Mouse (Mus musculus) neural tube, embryonic 10.5 days (tissue): ENCODE measurements at regions not wholly inside any gene's neighbourhood (a gene's known extent, or its start where the extent isn't known, plus 50 kb on each side); places are given as distances from the start of the nearest gene placed in this dataset.

Source experiments
- DNase-seq: peaks from one replicate; pipeline ENCODE4 v3.0.0-alpha.2; 2017; ENCODE audit warnings: low spot score; ENCODE audit errors: extremely low spot score

DNA sequence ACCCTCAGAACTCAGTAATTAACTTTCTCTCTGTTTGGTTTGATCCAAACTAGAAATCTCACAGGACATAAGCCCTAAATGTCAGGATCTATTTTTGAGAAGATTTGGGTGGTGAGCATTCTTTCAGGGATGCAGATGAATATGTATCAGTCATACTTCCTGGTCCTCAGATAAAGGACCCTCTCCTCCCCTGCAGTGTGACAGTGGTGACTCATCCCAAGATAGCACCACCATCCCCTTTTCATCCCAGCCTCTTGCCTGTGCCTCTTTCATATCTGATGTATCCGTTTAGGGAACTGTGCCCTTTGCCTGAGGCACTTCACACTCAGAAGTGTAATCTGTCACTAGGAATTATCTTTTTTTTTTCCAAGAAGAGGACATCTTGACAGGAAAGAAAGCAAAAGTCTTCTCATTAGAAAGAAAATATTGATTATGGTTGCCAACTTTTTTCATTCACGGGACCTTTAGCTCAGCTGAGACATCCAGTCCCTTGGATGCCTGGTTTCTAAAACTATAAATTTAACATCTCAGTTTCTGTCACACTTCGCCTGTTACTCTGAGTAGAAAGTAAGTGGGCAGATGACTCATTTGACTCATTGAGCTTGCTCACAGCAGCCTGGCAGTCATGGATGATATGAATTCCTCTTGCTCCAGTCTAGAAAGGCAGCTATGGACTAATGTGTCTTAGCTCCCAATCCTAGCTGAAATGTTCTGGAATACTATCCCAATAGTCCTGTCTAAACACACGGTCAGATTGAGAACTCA, 284.1 kb upstream of the Mctp2 start:
- DNase-seq: no peak

DNA sequence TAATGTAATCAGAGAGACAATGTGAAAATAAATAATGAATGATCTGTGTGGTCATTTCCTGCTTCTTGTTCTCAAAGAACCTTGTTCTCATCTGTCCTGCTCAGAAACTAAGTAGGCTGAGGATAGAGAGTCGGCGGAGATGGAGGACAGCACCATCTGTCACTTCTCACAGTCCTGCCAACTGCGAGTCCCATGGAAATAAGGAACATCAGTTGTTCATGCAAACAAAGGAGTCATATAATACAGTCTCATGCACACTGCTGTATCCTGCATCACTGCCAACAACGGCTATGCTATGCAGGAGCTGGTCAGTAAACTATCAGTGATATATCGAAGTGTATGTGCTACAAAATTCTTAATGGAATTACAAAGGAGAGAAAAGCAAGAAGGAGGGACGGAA, 285.7 kb upstream of the Mctp2 start:
- DNase-seq: no peak

DNA sequence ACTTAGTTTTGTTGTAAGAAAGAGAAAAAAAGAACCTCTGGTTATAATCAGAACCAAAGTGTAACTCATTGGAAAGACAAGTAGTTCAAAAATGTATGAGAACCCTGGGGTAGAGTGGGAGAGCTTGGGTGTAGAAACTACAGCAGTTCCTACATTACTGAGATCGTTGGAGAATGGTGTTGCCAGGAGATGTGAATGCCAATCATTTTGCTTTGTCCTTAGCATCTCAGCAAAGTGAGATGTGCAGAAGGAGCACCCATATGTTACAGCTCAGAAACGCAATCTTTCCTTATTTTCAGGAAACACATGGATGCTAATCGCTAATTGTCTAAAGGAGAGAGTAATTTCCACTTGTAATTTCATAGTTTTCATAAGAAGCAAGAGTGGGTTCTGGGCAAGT, 286.2 kb upstream of the Mctp2 start:
- DNase-seq: no peak

DNA sequence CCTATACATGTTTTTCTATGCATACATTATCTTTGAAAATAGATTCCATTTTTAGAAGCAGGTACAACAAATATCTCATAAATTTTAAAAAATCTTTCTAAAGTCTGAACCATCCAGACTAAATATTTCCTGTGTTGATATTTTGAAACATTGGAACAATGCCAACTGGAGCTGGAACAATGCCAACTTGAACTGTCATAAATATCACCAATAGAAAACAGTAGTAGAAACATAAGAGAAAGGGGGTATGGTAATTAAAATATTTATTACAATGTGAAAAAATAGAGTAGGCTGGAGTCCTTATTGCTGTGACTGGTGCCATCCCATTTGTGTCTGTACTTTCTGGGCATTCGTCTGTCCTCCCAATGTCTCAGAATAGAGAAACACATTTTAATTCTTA, 286.9 kb upstream of the Mctp2 start:
- no peak for DNase-seq

DNA sequence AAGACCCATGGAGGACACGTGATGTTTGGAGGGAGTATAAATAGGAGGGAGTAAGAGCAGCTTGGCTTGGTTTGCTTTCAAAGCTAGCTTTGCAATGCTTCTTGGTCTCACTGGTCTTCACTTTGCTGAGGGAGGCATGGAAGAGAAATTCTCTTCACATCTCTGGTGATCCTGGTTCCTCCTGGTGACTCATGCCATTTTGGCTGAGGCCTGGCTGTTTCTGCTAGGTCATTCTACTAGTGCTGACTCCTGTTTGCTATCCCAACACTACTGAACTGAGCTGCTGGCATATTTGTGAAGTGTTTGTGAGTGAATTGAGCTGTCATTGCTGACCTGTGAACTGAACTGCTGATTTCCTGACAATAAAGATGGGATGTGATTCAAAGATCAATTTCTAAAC, 288.3 kb upstream of the Mctp2 start:
- DNase-seq: no peak

DNA sequence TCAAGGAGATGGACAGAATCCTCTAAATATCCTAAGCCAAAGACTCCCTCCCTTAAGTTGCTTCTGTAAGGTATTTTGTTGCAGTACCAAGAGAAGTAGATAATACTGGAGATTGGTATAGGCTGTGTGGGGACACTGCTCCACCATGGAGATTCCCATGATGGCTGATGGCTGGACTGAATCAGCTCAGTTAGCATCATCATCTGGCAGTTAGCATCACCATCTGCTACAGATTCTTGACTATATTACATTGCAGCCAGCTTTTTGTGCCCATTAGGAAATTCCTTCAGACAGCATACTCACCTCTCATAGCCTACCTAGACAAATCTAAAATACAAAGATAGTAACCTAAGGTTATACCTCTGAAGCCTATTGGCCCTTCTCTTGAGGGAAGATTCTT, 290.6 kb upstream of the Mctp2 start:
- DNase-seq: no peak

DNA sequence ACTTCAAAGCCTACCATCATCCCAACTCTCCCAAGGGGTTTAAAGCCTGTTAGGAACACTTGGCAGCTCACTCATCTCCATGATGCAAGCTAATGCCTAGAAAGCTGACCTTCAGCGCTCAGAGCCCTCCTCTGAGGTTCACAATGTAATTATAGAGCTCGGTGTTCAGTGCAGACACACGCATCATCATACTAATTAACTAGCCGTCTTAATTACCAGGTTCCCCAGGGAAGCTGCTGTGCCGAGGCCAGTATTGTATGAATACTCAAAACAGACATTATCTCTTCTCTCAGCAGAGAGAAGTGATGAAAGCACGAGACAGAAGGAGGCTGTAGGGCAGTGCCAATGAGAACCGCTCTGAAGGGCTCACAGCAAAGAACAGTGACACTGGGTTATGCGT, 295.5 kb upstream of the Mctp2 start:
- no peak for DNase-seq

DNA sequence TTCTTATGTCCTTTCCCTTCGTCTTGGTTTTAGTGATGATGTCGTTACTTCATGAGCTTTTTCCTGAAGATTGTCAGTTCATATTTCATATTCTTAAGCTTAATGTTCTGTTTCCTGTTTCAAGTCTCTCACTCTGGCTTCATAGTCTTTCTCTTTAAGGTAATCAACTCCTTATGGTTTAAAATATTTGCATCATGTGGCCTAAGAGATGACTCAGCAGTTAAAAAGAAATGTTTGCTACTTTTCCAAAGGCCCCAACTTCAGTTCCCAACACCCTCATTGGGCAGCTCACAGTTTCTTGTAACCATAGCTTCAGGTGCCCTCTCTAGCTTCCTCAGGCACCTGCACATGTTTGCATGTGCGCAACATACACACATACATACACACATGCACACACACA, 303.4 kb upstream of the Mctp2 start:
- DNase-seq: no peak

DNA sequence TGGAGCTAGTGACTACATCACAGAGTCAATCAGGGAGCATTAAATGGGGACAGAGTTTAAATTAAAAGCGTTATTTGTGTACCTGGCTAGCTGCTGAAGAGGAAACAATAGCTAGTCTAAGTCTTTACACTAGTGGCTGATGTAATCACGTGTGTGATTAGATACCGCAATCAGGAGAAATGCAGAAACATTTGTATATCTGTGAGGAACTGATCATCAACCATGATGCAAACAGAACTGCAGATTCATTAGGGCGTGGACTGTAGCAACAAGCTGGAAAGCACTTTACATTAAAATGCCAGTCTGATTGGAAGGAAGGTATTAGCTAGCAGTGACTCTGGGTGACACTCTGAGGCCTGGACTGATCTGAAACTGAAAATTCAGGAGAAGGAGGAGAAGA, 308.8 kb upstream of the Mctp2 start:
- DNase-seq: no peak

DNA sequence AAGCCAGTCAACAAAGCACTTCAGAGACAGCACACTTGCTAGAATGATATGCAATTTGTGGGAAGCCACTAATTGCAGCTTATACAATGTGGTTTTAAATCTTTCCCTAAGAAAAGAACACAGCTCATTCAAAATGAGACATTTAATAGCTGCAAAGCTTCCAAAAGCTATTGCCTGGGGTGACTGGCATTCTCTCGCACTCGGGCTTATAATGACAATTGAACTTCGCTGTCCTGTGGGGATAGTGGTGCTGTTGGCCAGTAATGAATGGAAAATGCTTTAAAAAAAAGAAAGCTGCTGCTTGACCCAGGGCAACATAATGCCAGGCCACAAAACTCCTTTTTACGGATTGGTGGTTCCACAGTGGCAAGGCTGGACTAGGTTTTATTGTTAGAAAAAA, 321.0 kb upstream of the Mctp2 start:
- no peak for DNase-seq

DNA sequence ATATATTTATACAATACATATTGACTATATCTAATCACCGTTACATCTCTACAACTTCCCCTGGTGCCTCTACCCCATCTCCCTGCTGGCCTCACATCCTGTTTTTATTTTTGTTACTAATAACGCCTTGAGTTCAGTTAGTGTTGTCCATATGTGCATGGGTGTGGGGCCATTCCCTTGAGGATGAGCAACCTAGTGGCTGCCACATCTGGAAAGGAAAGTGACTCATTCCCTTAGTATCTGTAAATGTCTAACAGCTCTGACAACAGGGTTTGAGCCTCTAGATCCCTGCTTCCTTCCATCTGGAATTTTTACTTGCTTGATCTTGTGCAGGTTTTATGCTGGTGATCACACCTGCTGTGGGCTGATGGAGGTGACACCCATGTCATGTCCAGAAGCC, 333.2 kb upstream of the Mctp2 start:
- no peak for DNase-seq

DNA sequence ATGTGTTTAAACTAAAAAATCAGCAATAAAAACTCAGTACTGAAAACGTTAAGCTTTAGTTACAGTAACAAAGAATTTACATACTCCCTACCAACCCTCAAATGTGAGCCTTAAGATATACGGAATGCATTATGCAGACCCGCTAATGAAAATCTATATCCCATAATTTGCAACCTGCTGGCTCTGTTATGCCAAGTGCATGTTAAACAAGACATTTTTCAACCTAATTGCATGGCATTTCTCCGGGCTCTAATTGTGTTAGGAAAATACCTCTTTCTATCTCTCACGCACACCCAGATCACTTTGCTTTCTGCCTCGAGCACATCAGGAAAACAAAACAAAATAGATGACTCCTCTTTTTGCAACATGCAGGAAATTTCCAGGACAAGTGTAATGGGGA, 368.6 kb upstream of the Mctp2 start:
- no peak for DNase-seq

DNA sequence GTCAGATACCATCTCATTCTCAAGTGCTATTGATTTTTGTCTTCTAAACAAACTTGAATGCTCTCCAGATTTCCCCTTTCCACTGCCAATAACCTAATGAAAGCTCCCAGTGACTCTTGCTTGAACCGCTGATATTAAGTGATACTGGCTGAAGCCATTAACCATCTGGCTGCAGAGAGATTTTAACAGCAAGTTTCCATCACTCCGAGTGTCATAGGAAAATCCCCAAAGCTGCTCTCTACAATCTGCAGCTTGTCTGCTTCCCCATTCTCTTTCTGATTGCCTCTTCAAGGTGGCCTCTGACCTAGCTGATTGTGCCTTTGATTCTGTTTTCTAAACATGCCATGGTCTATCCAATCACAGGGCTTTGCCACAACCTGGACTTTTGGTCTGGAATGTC, 379.4 kb upstream of the Mctp2 start:
- DNase-seq: no peak

DNA sequence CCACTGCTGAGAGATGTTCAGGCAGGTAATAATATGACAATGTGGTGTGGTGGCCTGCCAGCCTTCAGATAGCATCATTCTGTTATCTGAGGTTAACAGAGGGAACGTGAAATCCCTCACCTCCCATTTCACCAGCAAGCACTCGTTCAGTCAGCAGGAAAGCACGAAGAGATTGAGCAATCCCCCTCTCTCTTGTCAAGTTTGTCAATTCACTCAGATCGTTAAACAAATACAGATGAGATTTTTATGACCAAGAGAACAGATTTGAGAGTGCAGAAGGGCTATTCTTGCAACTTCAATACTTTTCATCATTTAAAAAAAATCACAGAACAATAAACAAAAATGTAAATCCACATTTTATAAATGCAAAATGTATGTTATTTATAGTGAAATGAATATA, 380.9 kb upstream of the Mctp2 start:
- no peak for DNase-seq

DNA sequence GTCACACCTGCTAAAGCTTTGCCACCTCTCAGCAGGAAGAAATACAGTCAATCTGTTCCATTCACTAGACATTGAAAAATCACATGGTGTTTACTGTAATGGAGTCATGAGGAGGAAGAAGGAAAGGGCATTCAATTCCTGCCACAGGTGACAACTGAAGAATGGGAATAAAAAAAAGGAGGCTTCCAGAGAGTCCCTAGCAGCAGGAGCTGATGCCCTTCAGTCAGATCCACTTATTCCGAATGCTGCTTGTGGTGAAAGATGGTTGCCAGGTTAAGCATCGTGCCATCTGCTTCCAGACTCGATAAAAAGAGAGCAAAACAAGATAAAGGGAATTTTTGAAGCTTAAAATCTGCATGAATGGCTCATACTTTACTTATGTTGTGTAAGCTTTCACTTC, 385.0 kb upstream of the Mctp2 start:
- no peak for DNase-seq

DNA sequence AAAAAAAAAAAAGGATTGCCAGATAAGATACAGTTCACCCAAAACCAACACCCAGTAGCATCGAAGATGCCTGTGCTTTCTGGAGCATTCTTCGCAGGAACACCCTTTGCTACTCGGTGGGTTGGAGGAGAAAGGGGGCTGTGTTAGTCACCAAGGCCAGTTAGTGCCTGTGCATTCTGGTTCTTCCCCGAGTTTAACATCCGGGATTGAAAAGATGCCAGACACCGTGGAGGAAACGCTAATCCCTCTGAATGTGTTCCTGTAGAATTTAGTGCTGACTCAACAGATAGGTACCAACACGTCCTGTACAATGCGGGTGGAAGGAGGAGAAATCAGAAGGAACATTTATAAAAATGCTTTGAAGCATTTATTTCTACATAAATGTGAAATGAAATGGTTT, 385.5 kb upstream of the Mctp2 start:
- no peak for DNase-seq

DNA sequence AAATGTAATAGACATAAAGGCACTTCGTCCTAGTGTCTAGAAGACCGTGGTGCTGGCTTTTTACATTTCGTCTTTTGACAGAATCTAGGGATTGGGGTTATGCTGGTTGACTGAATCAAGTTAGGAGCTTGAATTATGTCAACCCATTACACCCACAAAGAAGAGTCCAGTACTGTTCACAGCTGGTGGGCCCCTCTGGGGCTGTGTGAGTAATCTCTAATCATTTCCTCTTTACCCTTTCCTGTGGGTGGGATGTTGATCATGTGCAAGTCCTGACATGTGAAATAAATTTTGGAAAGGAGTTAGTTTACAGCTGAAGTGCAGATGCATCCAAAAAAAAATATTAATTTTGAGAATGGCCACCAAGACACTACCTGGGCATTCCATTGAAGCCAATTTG, 390.3 kb upstream of the Mctp2 start:
- DNase-seq: no peak

DNA sequence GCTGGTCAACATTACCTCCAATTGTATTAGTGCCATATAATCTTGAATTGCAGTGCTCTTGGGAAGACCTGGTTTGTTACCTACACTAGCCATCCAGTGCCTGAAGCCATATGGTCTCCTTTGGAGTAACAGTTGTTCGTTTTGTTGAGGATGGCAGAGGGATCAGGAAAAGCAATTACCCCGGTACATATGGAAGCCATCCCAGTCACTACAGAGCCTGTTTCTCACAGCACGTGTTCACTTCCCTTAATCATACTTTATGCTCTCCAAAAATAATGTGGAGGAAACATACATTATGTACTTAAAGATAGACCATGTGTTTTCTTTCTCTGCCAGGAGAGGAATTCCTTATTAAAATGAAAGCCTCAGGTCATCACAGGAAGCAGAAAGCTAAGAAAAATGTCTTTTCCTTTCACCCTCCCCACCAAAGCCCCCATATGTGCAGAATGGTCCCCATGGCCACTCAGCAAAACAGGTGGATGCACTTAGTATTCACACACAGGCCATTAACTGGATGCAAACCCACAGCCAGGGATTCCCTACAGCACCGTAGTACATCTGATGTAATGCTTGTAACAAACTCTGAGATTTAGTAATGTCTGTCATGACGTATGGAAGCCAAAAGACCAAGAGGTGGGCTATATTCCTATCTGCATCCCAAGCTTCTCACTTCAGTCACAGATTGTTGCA, 397.4 kb upstream of the Mctp2 start:
- DNase-seq: peak; percentile 34

DNA sequence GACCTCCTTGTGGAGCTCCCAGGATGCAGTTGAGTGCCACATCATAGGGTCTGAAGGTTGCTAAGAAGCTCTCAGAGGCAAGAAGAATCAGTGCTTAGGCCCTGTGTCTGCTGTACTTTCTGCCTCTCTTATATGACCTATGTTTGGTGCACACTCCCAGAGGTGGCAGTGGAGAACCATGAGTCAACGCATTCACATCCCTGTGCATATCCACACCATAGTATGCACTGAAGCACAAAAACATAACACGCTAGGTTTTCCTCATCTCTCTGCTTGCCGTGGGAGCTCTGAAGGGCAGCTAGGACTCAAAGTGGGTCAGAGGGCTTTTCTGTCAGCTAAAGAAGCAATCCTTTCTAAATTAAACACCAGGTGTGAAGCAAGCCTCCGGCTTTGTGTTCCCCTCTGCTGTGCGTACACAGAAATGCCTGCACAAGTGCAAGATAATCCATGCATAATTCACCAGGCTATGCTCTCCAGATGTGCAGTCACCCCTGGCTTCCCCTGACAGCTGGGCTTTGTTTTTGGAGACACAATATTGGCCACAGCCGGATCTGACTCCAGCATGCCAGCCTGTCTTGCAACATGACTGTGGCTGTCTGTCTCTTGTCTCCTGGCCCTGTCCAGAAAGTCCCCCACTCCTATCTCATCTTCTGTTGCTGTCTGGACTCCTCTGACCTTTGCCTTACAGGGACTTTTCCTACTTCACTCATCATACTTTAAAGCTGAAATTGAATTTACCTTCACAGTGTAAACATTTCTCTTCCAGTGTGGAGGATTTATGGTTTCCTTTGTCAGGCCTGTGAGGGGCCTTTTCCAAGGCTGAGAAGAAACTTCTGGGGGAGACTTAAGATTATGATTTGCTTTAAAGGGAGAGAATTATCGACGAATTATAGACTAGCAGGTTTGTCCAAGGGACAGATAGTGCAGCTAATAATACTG, 405.1 kb upstream of the Mctp2 start:
- DNase-seq: peak; percentile 42

DNA sequence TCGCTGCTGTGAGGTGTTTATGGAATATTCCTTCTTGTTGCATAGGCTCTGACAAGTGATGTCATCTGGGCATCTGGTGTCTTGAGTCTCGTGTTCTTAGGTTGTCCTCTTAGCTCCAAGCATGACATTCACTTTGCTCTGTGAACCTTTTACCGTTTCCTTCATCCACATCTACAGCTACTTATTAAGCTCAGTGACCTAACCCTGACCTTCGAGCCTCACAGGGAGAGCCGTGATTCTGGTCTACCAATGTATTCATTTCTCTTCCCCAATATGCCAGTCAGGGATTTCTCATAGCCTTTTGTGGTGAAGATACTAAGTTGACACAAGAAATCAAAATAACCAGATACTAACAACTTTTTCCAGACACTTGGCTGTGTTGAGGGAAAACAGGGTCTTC, 409.0 kb upstream of the Mctp2 start:
- no peak for DNase-seq

DNA sequence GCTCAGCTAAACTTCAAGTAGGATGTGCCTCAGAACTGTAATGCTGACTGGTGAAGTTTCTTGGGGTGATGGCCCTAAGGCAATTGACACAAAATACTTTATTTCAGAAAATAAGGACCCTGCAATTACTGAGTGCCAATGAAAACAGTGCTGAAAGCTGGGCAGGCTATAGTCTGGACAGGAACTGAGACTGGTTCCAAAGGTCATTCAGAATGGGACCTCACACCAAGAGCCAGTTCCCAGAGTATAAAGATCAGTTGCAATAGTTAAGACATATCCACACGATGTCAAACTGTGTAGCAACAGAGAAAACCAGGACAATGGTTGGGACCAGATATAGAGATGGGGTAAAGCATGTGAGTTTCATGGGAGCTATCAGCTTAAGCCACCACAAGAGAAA, 409.6 kb upstream of the Mctp2 start:
- DNase-seq: no peak

DNA sequence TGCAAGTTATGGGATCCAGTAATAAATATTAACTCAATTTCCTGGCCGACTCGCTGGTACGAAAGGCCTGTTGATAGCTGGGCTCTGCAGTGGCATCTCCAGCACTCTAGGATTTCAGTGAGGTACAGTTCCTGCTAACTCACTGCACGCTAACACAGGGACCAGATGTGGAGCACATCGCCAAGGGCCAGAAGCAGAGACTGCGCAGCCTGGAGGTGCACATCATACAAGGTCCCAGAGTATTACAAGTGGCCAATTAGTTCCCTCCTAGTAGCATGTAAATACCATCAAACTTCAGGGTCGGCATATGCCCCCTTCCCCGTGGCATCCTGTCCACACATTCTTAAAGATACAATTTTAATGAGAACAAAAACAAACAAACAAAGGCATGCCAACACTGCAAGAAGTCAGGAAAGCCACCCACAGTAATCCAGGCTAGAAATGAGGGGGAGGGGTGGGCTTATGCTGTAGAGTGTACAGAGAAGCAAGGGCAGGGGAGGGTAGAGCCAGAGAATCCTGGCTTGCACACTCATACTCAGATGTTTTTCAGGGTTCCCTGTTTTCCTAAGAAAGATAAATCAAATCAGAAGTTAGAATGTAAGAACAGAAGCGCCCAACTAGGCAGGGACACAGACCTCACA, 419.9 kb upstream of the Mctp2 start:
- DNase-seq: peak; percentile 39
